Mouse (Mus musculus) gastrocnemius, postnatal 10 days (tissue): Measurements from ENCODE around the gene Gadd45b. TPM values are rescaled to one million over a fixed set of nuclear protein-coding genes. Genes with fewer than 3 reads are reported as not detected.

Source experiments
- DNase-seq: peaks from one replicate; pipeline ENCODE4 v3.0.0; 2021; ENCODE audit warnings: mixed read lengths
- total RNA-seq, 2 experiments: library from RNA; stranded (reverse); gene quantifications; 2 replicates each; pipeline ENCODE4 v1.2.3; 2021

Gadd45b gene
- total RNA-seq, 2 experiments from 2014 or later: 9.0 to 15.9 TPM

- no peak for DNase-seq
Measured at GRCm38 (mm10) chr10:80935241-80935640, 5.4 kb downstream of the Gadd45b start.

GRCm38 (mm10) chr10:80935698-80936097 is 5.8 kb downstream of the Gadd45b start:
- no peak for DNase-seq

GRCm38 (mm10) chr10:80936135-80936809 is 6.4 kb downstream of the Gadd45b start:
- DNase-seq: peak; percentile 78

DNA sequence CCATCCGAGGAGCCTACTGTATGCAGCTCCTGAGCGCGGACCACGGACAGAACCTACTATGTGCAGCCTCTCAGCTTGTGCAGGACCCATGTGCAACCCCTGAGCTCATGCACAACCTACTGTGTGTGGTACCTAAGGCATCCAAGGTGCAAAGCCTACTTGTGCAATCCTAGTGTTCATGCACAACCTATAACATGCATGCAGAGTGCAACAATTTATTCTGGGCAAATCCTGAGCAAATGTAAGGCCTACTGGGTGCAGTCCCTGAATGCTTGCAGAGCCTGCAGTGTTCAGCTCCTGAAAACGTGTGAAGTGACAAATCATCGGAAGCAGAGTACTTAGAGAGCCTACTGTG is 6.9 kb downstream of the Gadd45b start:
- DNase-seq: no peak

DNA sequence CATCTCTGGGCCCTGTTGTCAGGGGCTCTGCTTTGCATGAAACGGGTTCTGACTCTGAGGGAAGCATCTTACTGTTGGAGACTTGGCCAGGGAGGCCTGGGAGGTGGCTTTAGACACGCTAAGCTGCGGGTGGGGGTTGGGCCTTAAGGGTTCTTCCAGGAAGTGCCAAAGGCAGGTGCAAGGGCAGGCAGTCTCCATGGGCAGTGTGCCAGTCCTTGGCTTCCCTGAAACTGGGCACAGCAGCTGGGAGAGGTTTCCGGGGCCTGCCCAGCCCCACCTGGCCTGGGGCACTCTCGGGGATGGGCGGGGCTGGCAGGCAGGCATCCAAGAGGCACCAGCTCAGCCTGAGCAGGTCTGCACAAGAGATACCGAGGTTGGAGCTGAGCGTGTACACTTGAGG is 7.8 kb downstream of the Gadd45b start:
- peak; percentile 72 for DNase-seq

DNA sequence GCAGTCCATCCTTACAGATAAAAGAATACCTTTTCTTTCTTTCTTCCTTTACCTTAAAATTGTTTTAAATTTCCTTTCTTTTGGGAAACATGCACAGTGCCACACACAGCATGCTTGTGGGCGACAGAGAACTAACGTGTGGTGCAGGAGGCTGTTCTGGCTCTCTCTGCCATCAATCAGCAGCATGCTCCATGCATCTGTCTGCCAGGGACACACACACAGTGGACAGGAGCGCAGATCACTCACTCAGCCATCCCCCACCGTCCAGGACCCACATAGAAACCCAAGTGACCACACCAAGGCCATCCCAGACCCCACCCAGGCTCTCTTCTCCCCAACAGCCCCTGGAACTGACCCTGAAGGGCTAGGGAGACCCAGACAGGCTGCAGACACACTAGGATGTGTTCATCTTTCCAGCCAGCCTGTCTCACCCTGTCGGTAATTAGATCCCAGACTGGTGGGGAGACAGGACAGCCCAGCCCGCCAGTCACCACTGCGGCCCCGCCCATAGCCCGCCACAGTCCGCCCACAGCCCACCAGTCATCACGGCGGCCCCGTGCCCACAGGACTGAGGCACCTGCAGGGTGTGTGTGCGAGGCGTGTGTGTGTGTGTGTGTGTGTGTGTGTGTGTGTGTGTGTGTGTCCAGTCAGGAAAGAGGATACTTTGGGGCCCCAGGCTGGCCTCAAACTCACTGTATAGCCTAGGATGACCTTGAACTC is 9.1 kb downstream of the Gadd45b start:
- no peak for DNase-seq

GRCm38 (mm10) chr10:80939671-80940070 is 9.8 kb downstream of the Gadd45b start:
- peak; percentile 81 for DNase-seq

DNA sequence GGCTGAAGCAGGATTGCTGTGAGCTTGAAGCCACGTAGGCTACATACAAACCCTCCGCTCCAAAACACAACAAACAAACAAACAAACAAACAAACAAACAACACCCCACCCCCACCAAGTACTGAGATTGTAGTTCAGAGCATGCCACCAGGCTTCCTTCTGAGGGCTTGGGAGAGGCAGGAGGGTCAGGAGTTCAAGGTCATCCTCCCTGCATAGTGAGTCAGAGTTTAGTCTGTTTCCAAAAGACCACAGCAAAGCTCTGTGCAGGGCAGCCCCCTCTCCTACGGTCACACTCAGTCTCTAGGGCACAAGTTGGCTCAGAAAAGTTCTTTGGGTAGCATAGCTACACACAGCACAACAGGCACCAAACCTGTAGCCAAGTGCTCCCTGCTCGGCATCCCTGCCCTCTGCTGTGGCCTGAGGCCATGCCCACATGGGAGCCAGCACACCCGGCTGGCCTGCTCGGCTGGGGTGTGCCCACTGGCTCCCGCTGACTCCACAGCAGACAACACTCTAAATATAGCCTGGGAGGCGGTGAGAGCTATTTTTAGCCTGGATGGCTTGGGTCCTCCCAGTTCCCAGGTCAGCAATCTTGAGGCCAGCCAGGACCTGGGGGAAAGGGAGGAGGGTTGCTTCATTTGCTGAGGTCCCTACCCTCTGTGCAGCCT is 10.6 kb downstream of the Gadd45b start:
- peak; percentile 72 for DNase-seq

DNA sequence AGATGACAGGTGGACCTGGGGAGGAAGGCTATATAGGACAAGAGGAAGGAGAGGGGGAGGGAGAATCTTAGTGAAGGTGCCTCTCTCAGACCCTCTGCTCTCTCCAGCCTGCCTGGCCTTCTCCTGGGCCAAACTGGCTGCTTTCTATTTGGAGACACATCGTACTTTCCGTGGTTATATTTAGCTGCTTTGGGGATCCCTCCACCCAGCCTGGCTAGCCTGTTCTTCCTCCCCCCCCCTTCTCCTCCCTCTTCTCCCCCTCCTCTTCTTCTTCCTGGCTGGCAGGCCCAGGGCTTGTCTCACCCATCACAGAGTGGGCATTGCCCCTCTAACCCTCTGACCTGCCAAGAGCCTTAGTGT is 11.1 kb downstream of the Gadd45b start:
- DNase-seq: no peak

- no peak for DNase-seq
Measured at GRCm38 (mm10) chr10:80942919-80943318, 13.0 kb downstream of the Gadd45b start.

GRCm38 (mm10) chr10:80943701-80944100 is 13.8 kb downstream of the Gadd45b start:
- no peak for DNase-seq

DNA sequence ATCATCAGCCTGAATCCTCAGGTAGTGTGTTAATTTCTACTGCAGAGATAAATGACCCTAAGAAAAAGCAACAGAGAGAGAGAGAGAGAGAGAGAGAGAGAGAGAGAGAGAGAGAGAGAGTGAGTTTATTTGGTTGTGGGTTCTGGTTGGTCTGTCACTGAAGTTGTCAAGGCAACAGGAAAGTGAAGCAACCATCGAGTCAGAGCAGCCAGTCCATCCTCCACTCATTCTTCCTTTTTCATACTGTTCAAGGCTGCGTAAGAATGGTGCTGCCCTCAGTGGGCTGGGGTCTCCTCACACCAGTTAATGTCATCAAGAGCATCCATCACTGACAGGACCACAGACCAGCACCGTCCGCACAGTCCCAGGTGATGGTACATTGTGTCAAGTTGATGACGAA is 14.4 kb downstream of the Gadd45b start:
- DNase-seq: no peak

DNA sequence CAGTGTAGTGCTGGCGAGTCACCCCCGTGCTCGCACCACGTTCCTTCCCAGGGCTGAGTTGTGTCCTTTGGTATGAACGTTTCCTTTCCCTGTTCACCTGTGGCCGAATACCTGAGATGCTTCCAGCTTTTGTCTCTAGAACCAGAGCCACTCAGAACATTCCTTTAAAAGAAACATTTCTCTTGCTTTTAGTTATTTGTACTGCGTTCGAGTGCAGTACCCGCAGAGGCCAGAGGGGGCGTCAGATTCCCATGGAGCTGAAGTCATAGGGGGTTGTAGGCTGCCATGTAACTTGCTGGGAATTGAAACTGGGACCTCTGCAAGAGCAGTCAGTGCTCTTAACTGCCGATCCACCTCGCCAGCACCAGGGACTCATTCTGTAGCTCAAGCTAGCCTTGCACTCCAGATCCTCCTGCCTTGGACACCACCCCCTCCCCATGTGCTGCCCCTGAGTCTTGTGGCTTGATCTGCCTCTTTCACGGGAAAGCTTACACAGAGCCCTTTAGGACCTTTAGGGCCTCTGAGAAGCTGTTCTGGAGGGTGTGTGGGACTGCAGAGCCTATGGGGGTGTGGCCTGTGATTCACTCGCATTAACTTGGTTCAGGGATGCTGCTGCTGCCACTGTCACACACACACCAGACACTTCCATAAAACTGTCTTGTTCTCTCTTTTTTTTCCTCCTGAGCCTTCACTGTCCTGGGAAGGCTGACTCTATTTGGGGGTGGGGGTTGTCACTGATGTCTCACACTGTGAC is 17.0 kb downstream of the Gadd45b start:
- DNase-seq: no peak

DNA sequence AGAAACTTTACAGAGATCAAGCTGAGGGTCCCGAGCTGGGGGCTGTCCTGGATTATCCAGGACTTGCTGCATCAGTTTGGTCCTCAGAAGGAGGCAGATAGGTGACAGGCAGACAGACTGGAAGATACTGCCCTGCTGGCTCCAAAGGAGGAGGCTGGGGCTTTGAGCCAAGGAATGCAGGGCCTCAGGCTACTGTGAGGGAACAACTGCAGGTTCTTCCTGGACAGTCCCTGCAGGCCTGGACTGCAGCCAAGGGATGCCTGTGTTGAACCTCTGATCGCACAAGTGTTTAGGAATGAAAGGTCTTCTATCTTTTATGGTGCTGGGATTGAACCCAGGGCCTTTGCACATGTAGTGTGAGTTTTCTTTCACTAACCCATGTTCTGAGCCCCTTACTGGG is 17.9 kb downstream of the Gadd45b start:
- peak; percentile 61 for DNase-seq

DNA sequence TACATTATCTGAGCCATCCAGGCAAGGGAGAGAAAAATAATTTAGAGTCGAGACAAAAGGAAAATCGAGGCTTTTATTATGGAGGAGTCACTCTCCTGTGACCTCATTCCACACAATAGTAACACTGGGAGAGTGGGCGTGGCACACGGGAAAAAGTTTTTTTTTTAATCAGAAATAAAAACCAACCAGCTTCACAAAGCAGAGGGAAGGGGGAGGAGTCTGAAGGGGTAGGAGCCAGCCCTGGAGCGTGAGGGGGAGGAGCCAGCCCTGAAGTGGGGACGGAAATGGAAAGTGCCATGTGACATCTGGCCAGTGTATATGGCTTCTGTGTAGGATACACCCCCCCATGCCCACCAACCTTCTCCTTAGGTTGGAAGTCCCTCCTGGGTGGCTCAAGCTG is 18.7 kb downstream of the Gadd45b start:
- no peak for DNase-seq

DNA sequence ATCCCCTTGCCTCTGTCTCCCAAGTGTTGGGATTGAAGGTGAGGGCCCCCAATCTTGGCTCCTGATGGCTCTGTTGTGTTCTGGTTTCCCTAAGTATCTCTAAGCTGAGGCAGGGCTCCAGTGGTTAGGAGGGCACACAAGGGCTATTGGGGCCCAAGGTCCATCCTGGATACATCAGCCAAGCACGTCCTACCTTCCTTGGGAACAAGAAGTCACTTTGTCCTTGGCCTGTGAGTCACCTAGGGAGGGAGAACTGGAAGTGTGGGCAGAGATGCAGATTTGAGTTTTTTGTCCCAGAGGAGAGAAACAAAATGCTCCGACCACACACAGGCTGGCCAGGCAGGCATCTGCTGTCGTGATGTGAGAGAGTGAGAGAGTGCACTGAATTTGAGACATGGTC is 19.2 kb downstream of the Gadd45b start:
- no peak for DNase-seq

DNA sequence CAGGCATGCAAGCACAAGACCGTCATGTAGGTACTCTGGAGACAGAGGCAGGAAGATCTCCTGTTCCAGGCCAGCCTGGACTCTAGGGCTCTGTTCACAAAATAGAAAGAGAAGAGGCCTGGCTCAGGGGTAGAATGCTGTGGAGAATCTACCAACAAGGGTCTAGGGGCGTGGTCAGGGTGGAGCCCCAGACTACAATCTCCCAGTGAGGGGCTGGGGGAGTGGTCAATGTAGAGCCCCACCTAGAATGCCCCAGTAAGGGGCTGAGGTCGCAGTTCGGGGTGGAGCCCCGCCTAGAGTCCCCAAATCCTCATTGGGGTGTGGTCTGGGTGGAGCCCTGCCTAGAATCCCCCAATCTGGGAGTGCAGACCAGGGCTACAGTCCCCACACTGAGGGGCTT is 20.4 kb downstream of the Gadd45b start:
- no peak for DNase-seq

GRCm38 (mm10) chr10:80951761-80952390 is 22.0 kb downstream of the Gadd45b start:
- no peak for DNase-seq

DNA sequence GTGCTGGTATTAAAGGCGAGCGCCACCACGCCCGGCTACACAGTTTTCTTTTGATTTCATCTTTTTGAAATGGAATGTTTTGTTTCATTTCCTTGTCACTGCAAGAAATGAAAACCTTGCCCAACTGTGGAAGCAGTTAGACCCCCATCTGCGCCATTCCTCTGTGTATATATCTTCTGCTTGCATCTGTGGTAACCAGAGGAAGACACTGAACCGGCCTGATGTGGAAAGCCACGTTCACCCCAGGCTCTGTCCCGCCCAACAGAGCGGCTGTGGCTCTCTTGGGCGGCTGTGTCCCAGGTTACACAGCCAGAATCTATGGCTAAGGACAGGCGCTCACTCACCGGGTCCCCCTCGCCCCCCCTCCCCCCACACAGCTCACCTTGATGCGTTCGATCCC is 22.6 kb downstream of the Gadd45b start:
- DNase-seq: no peak

- no peak for DNase-seq
Measured at GRCm38 (mm10) chr10:80954415-80954814, 24.5 kb downstream of the Gadd45b start.

DNA sequence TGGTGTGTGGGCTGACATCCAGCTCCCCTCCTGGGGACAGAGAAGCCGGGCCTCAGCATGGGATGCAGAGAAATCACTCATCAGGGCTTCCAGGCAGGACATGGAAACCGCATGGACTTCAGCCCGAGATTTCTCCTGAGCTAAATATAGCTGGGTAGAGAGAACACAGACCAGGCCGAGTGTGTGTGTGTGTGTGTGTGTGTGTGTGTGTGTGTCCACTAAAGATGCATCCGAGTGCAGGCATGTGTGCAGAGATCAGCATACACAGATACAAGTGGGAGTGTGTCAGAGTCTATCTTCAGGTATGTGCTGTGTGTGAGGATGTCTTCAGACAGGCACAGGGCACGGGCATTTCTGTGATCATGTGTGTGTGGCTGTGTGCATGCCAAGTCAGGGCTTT is 25.0 kb downstream of the Gadd45b start:
- DNase-seq: peak; percentile 44

DNA sequence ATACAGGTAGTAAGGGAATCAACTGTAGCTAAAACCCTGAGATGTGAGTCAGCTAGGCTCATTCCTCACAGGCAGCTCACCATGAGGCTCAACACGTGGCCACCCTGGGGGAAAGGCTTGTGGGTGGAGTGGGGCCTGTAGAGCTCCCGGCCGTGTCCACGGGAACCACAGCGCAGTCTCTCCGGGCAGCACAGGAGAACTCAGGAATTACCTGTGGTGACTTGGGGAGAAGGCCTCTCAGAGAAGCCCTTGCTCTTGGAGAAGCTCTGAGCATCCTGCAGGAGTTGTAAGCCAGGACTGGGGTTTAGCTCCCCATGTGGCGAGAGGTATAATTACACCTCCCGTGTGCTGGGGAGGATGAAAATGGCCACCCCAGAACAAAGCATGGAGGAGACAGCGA is 25.7 kb downstream of the Gadd45b start:
- peak; percentile 62 for DNase-seq
